Mouse (Mus musculus): ENCODE results near the gene Tm4sf1. TPM values are rescaled to one million over a fixed set of nuclear protein-coding genes. Genes with fewer than 3 reads are reported as not detected.

The Tm4sf1 gene
- polyA plus RNA-seq, 1 experiment from 2014 or later, result 11.9 TPM

- Histone ChIP-seq H3K9me3 (no peaks in the 10 kb centered on the region), H3K36me3 (no peaks in the 10 kb centered on the region), H3K4me2 (replicated peaks) (no peak overlapping the region), H3K27me3 (replicated peaks) (no peaks in the 10 kb centered on the region), H3K4me3 (no peak overlapping the region), H3K9ac (no peak overlapping the region), H3K4me1 (no peaks in the 10 kb centered on the region), H3K27ac (no peak overlapping the region)
- 67% methylated on average over 2 of the region's 2 CpGs for WGBS
- ATAC-seq (ENCODE audit: low FRiP score, low read depth), result no peak
These were observed 1.1 kb upstream of the Tm4sf1 start for GRCm38 (mm10) chr3:57302886-57303285.

GRCm38 (mm10) chr3:57301366-57301765 is 422 bp downstream of the Tm4sf1 start:
- 78% methylated on average over 4 of the region's 4 CpGs for WGBS
- no peak for ATAC-seq (ENCODE audit: low FRiP score, low read depth)
- Histone ChIP-seq H3K36me3 (no peaks in the 10 kb centered on the region), H3K4me2 (replicated peaks) (no peak overlapping the region), H3K9me3 (no peaks in the 10 kb centered on the region), H3K27ac (no peak overlapping the region), H3K4me3 (no peak overlapping the region), H3K27me3 (replicated peaks) (no peaks in the 10 kb centered on the region), H3K4me1 (no peaks in the 10 kb centered on the region), H3K9ac (no peak overlapping the region)

- Histone ChIP-seq H3K9ac (no peak overlapping the region), H3K27ac (no peak overlapping the region)
- no peak for ATAC-seq (ENCODE audit: low FRiP score, low read depth)
These were observed 3.8 kb downstream of the Tm4sf1 start for GRCm38 (mm10) chr3:57297991-57298390.

GRCm38 (mm10) chr3:57296574-57296973 is 5.2 kb downstream of the Tm4sf1 start:
- H3K4me1 ChIP-seq, result no peaks in the 10 kb centered on the region
- H3K9me3 ChIP-seq, result no peaks in the 10 kb centered on the region
- H3K36me3 ChIP-seq, result no peaks in the 10 kb centered on the region
- no peak overlapping the region for H3K9ac ChIP-seq
- no peak overlapping the region for H3K4me2 ChIP-seq (replicated peaks)
- no peaks in the 10 kb centered on the region for H3K27me3 ChIP-seq (replicated peaks)
- no peak overlapping the region for H3K27ac ChIP-seq
- ATAC-seq (ENCODE audit: low FRiP score, low read depth), result no peak
- H3K4me3 ChIP-seq, result no peak overlapping the region

More at GRCm38 (mm10) chr3:57297991-57298390, 3.8 kb downstream of the Tm4sf1 start:
- Histone ChIP-seq H3K4me2 (replicated peaks) (no peak overlapping the region), H3K4me1 (no peaks in the 10 kb centered on the region), H3K4me3 (no peak overlapping the region), H3K27me3 (replicated peaks) (no peaks in the 10 kb centered on the region), H3K36me3 (no peaks in the 10 kb centered on the region), H3K9me3 (no peaks in the 10 kb centered on the region)
- 84% methylated on average over 2 of the region's 2 CpGs for WGBS

GRCm38 (mm10) chr3:57295631-57296030 is 6.2 kb downstream of the Tm4sf1 start:
- no peak for ATAC-seq (ENCODE audit: low FRiP score, low read depth)
- 87% methylated on average over 4 of the region's 4 CpGs for WGBS
- Histone ChIP-seq H3K36me3 (no peaks in the 10 kb centered on the region), H3K4me1 (no peaks in the 10 kb centered on the region), H3K27me3 (replicated peaks) (no peaks in the 10 kb centered on the region), H3K4me3 (no peak overlapping the region), H3K4me2 (replicated peaks) (no peak overlapping the region), H3K27ac (no peak overlapping the region), H3K9ac (no peak overlapping the region), H3K9me3 (no peaks in the 10 kb centered on the region)

- Histone ChIP-seq H3K27me3 (replicated peaks) (no peaks in the 10 kb centered on the region), H3K4me3 (no peak overlapping the region), H3K36me3 (no peaks in the 10 kb centered on the region), H3K4me2 (replicated peaks) (no peak overlapping the region), H3K27ac (no peak overlapping the region), H3K4me1 (no peaks in the 10 kb centered on the region), H3K9me3 (no peaks in the 10 kb centered on the region), H3K9ac (no peak overlapping the region)
- ATAC-seq (ENCODE audit: low FRiP score, low read depth), result no peak
- WGBS, result 74% methylated on average over 21 of the region's 21 CpGs
These were observed 6.9 kb downstream of the Tm4sf1 start for GRCm38 (mm10) chr3:57294742-57295525.

- no peaks in the 10 kb centered on the region for H3K27me3 ChIP-seq (replicated peaks)
- H3K4me2 ChIP-seq (replicated peaks), result no peak overlapping the region
- no peak for ATAC-seq (ENCODE audit: low FRiP score, low read depth)
- no peaks in the 10 kb centered on the region for H3K9me3 ChIP-seq
- H3K36me3 ChIP-seq, result no peaks in the 10 kb centered on the region
- H3K4me3 ChIP-seq, result no peak overlapping the region
- no peaks in the 10 kb centered on the region for H3K4me1 ChIP-seq
- no peak overlapping the region for H3K9ac ChIP-seq
- WGBS, result 73% methylated on average over 4 of the region's 4 CpGs
- no peak overlapping the region for H3K27ac ChIP-seq
These were observed 7.9 kb downstream of the Tm4sf1 start for GRCm38 (mm10) chr3:57293925-57294324.

GRCm38 (mm10) chr3:57292826-57293225 is 9.0 kb downstream of the Tm4sf1 start:
- Histone ChIP-seq H3K4me1 (no peaks in the 10 kb centered on the region), H3K4me2 (replicated peaks) (no peak overlapping the region), H3K9me3 (no peaks in the 10 kb centered on the region), H3K27me3 (replicated peaks) (no peaks in the 10 kb centered on the region), H3K4me3 (no peak overlapping the region), H3K36me3 (no peaks in the 10 kb centered on the region), H3K27ac (no peak overlapping the region), H3K9ac (no peak overlapping the region)
- ATAC-seq (ENCODE audit: low FRiP score, low read depth), result no peak
- WGBS, result 77% methylated on average over 11 of the region's 11 CpGs

GRCm38 (mm10) chr3:57288944-57289491 is 12.8 kb downstream of the Tm4sf1 start:
- no peak overlapping the region for H3K4me3 ChIP-seq
- no peaks in the 10 kb centered on the region for H3K36me3 ChIP-seq
- no peak overlapping the region for H3K27ac ChIP-seq
- whole genome bisulfite sequencing, result 94% methylated on average over 1 of the region's 1 CpGs
- H3K27me3 ChIP-seq (replicated peaks), result no peaks in the 10 kb centered on the region
- H3K9ac ChIP-seq, result no peak overlapping the region
- no peak overlapping the region for H3K4me2 ChIP-seq (replicated peaks)
- H3K4me1 ChIP-seq, result no peaks in the 10 kb centered on the region
- no peaks in the 10 kb centered on the region for H3K9me3 ChIP-seq
- ATAC-seq (ENCODE audit: low FRiP score, low read depth), result no peak

- no peak overlapping the region for H3K4me3 ChIP-seq
- H3K27me3 ChIP-seq (replicated peaks), result no peaks in the 10 kb centered on the region
- H3K27ac ChIP-seq, result no peak overlapping the region
- no peaks in the 10 kb centered on the region for H3K4me1 ChIP-seq
- WGBS, result 49% methylated on average over 7 of the region's 7 CpGs
- no peaks in the 10 kb centered on the region for H3K36me3 ChIP-seq
- H3K9ac ChIP-seq, result no peak overlapping the region
- no peak for ATAC-seq (ENCODE audit: low FRiP score, low read depth)
- H3K9me3 ChIP-seq, result no peaks in the 10 kb centered on the region
- H3K4me2 ChIP-seq (replicated peaks), result no peak overlapping the region
These were observed 13.7 kb downstream of the Tm4sf1 start for GRCm38 (mm10) chr3:57287854-57288720.

- H3K4me1 ChIP-seq, result no peaks in the 10 kb centered on the region
- H3K4me2 ChIP-seq (replicated peaks), result no peak overlapping the region
- 64% methylated on average over 4 of the region's 4 CpGs for WGBS
- H3K4me3 ChIP-seq, result no peak overlapping the region
- H3K36me3 ChIP-seq, result no peaks in the 10 kb centered on the region
- no peaks in the 10 kb centered on the region for H3K9me3 ChIP-seq
- ATAC-seq (ENCODE audit: low FRiP score, low read depth), result no peak
- H3K27me3 ChIP-seq (replicated peaks), result no peaks in the 10 kb centered on the region
- H3K9ac ChIP-seq, result no peak overlapping the region
- no peak overlapping the region for H3K27ac ChIP-seq
These were observed 14.3 kb downstream of the Tm4sf1 start for GRCm38 (mm10) chr3:57287438-57287837.

GRCm38 (mm10) chr3:57278225-57278624 is 23.6 kb downstream of the Tm4sf1 start:
- ATAC-seq (ENCODE audit: low FRiP score, low read depth), result no peak

More at GRCm38 (mm10) chr3:57278225-57278624, 23.6 kb downstream of the Tm4sf1 start:
- no peaks in the 10 kb centered on the region for H3K9me3 ChIP-seq
- no peaks in the 10 kb centered on the region for H3K4me1 ChIP-seq
- no peak overlapping the region for H3K9ac ChIP-seq
- H3K4me3 ChIP-seq, result no peak overlapping the region
- H3K27ac ChIP-seq, result no peak overlapping the region
- WGBS, result 90% methylated on average over 4 of the region's 4 CpGs
- H3K27me3 ChIP-seq (replicated peaks), result no peaks in the 10 kb centered on the region
- no peaks in the 10 kb centered on the region for H3K36me3 ChIP-seq
- no peak overlapping the region for H3K4me2 ChIP-seq (replicated peaks)

Measured in neural tube, embryonic 12.5 days (tissue).